Mouse (Mus musculus) olfactory bulb, adult 2 months (tissue): ENCODE measurements around the gene Shank2. TPM values are rescaled to one million over a fixed set of nuclear protein-coding genes. Genes with fewer than 3 reads are reported as not detected.
A peak's percentile ranks its signal among the peaks of the same experiment; 100 is the strongest.

Source experiments
- H3K27ac ChIP-seq: fragments of 200-500 bp; 2 replicates; pipeline ENCODE4 v1.5.1; 2012; ENCODE audit warnings: low read depth, low read length; ENCODE audit not compliant: insufficient read depth
- H3K4me1 ChIP-seq: fragments of 200-500 bp; 2 replicates; pipeline ENCODE4 v1.6.1; 2012; ENCODE audit warnings: low read length; ENCODE audit not compliant: control insufficient read depth, insufficient read depth
- H3K4me3 ChIP-seq: fragments of 200-500 bp; 2 replicates; pipeline ENCODE4 v1.5.1; 2012; ENCODE audit warnings: mild to moderate bottlenecking, low read depth, low read length, moderate library complexity; ENCODE audit not compliant: insufficient read depth
- CTCF ChIP-seq: fragments of 200-500 bp; IDR thresholded peaks from 2 replicates; pipeline ENCODE4 v1.5.1; 2012; ENCODE audit warnings: low read depth, mild to moderate bottlenecking, low read length, moderate library complexity; ENCODE audit not compliant: insufficient read depth
- POLR2A ChIP-seq: fragments of 200-500 bp; IDR thresholded peaks from 2 replicates; pipeline ENCODE4 v1.6.1; 2012; ENCODE audit warnings: mild to moderate bottlenecking, low read depth, low read length, moderate library complexity; ENCODE audit not compliant: insufficient read depth
- WGBS: fragments of 180-500 bp; shearing (Covaris S2); methylation state at CpG from one replicate; pipeline ENCODE4 v1.1.7; 2018; 5-methylcytosine and 5-hydroxymethylcytosine counted together
- polyA plus RNA-seq: library from polyadenylated mRNA; stranded (reverse); fragments of >200 nt; gene quantifications from 2 replicates; pipeline ENCODE4 v1.2.4, GENCODE M21; 2012; ENCODE audit warnings: low replicate concordance; ENCODE audit not compliant: missing spikeins, insufficient read depth, insufficient read length

The Shank2 gene
- polyA plus RNA-seq, 1 experiment = 53.3 TPM

- WGBS = 66% methylated on average over 5 of the region's 5 CpGs
- Histone ChIP-seq H3K4me1 (peaks cover 52% of the 10 kb centered on the region), H3K27ac (peak overlapping the region; percentile 97; the same call in 1 of the 2 replicates), H3K4me3 (no peak overlapping the region)
- no peak for TF ChIP-seq CTCF
- no peak for TF ChIP-seq POLR2A
Measured at GRCm38 (mm10) chr7:144234783-144235182, 233.1 kb downstream of the Shank2 start.

- TF ChIP-seq CTCF = no peak
- no peak for TF ChIP-seq POLR2A
- Histone ChIP-seq H3K27ac (peak overlapping the region; percentile 97; the same call in 1 of the 2 replicates), H3K4me3 (no peak overlapping the region), H3K4me1 (peaks cover 55% of the 10 kb centered on the region)
- 52% methylated on average over 4 of the region's 4 CpGs for WGBS
Measured at GRCm38 (mm10) chr7:144235523-144235922, 233.8 kb downstream of the Shank2 start.

- H3K27ac ChIP-seq = peak overlapping the region; percentile 97
- H3K4me1 ChIP-seq = peaks cover 53% of the 10 kb centered on the region
- WGBS = 31% methylated on average over 13 of the region's 13 CpGs
- no peak overlapping the region for H3K4me3 ChIP-seq
- TF ChIP-seq POLR2A = no peak
- no peak for TF ChIP-seq CTCF
Measured at GRCm38 (mm10) chr7:144236802-144237201, 235.1 kb downstream of the Shank2 start.

DNA sequence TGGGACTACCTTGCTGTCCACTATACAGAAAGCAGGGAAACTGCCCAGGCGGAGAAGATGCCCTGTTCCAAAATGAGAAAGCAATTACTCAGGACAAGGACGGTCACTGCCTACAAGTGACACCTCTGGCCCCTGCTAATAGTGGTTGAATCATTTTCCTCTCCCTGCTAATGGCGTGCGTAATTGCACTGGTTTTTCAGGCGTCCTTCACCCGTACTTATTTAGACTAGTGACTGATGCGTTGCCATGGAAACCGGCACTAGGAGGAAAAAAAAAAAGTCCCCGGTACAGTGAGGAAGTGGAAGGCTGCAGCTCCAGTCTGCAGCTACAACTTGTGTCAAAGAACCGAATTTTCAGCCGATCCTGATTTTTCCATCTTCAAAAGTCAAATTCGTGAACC lies 236.7 kb downstream of the Shank2 start:
- 9% methylated on average over 12 of the region's 12 CpGs for WGBS
- Histone ChIP-seq H3K27ac (peak overlapping the region; percentile 97), H3K4me1 (peaks cover 54% of the 10 kb centered on the region), H3K4me3 (peak overlapping the region; percentile 72)
- TF ChIP-seq POLR2A (no peak), CTCF (no peak)

- Histone ChIP-seq H3K4me1 (peaks cover 55% of the 10 kb centered on the region), H3K27ac (peak overlapping the region; percentile 94), H3K4me3 (peak overlapping the region; percentile 72)
- TF ChIP-seq CTCF (no peak), POLR2A (no peak)
- WGBS = 16% methylated on average over 12 of the region's 12 CpGs
Measured at GRCm38 (mm10) chr7:144238992-144239391, 237.3 kb downstream of the Shank2 start.

GRCm38 (mm10) chr7:144239571-144240370 lies 238.0 kb downstream of the Shank2 start:
- peak overlapping the region; percentile 94 for H3K27ac ChIP-seq
- WGBS = 21% methylated on average over 6 of the region's 6 CpGs
- H3K4me3 ChIP-seq = peak overlapping the region; percentile 72
- TF ChIP-seq CTCF (no peak), POLR2A (no peak)
- H3K4me1 ChIP-seq = peaks cover 56% of the 10 kb centered on the region

GRCm38 (mm10) chr7:144240736-144241343 lies 239.1 kb downstream of the Shank2 start:
- H3K4me3 ChIP-seq = peak overlapping the region; percentile 72
- peak overlapping the region; percentile 94 for H3K27ac ChIP-seq
- peaks cover 49% of the 10 kb centered on the region for H3K4me1 ChIP-seq
- TF ChIP-seq CTCF (no peak), POLR2A (no peak)
- 23% methylated on average over 4 of the region's 4 CpGs for WGBS

GRCm38 (mm10) chr7:144244203-144244602 lies 242.5 kb downstream of the Shank2 start:
- Histone ChIP-seq H3K27ac (no peak overlapping the region), H3K4me1 (peaks cover 43% of the 10 kb centered on the region), H3K4me3 (no peak overlapping the region)
- TF ChIP-seq POLR2A = no peak
- WGBS = 67% methylated on average over 6 of the region's 6 CpGs

DNA sequence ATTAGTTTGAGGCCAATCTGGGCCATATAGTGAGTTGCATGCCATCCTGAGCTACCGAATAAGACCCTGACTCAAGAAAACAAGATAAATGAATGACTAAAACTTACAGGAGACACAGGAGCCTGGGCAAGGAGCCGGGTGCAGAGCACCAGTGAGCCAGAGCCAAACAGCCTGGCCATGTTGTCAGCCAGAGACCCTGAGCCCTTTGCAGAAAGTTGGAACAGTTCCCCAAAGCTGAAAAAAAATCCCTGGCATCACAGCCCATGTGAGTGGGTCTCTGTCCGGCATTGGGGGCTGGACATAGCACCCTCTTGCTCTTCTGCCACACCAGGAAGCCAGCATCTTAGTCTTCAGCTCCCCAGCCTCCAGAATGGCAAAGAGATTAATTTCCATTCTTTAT lies 244.5 kb downstream of the Shank2 start:
- H3K4me3 ChIP-seq = no peak overlapping the region
- TF ChIP-seq CTCF = no peak
- TF ChIP-seq POLR2A = no peak
- WGBS = 48% methylated on average over 3 of the region's 3 CpGs
- H3K4me1 ChIP-seq = peaks cover 36% of the 10 kb centered on the region
- no peak overlapping the region for H3K27ac ChIP-seq
